Mouse (Mus musculus): ENCODE measurements around the gene Tnfaip8l1.

Gene Tnfaip8l1

GRCm38 (mm10) chr17:56175416-56175815, 13.1 kb downstream of the Tnfaip8l1 start:
- 100% methylated on average over 3 of the region's 3 CpGs for WGBS

DNA sequence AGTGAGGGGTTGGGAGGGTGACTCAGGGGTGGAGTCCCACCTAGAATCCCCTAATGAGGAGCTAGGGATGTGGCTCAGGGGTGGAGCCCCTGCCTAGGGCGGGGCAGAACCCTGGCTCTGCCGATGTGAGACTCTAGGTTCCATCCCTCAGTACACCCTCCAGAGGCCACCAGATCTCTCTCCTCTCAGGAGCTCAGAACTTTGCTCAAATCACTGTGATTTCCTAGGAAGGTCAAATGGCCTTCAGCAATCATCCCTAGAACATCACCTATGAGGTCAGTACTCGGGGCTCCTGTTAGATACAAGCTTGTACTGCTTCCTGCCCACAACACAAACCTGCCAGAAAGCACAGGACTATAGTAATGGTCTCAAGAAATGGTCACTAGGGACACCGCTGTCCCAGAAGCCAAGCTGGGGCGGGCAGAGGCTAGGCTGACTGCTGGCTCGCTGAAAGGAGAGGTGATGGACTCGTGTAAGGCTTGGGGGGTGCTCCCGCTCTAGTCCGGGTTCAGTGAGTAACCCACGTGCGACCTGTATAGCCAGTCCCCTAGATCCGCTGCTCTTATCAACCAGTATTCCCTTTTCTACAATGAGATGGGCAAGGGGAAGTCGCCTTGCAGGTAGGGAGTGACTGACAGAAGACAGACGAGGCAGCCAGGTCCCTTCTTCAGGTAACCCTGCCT, 20.8 kb downstream of the Tnfaip8l1 start:
- 2% methylated on average over 14 of the region's 14 CpGs for WGBS

DNA sequence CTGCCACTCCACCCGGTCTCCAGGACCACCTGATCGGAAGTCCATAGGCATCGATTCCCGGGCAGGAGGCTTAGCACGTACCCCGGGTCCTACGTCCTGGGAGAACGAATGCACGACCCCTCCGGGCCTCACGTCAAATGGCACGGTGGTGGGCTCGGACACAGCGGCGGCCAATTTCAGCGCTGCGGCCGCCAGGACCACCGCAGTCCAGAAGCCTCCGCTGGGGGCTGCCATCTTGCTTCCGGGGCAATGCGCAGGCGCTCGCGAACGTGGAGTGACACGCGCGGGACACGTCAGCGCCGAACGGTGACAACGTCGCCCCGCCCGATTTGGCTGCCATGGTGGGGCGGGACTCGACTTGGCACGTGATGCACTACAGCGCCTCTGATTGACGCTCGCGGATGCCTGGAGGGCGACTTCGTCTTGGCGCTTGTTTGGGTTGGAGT, 21.4 kb downstream of the Tnfaip8l1 start, which contains the start of gene Mydgf:
TSS of gene Mydgf (minus strand) at position 263 of the 446 bp plus-strand sequence.
- WGBS = under 1% methylated on average over 47 of the region's 47 CpGs

- WGBS = 30% methylated on average over 11 of the region's 11 CpGs
Measured at GRCm38 (mm10) chr17:56185281-56186141, 23.2 kb downstream of the Tnfaip8l1 start.

GRCm38 (mm10) chr17:56191266-56191665, 29.0 kb downstream of the Tnfaip8l1 start:
- WGBS = 34% methylated on average over 6 of the region's 6 CpGs

DNA sequence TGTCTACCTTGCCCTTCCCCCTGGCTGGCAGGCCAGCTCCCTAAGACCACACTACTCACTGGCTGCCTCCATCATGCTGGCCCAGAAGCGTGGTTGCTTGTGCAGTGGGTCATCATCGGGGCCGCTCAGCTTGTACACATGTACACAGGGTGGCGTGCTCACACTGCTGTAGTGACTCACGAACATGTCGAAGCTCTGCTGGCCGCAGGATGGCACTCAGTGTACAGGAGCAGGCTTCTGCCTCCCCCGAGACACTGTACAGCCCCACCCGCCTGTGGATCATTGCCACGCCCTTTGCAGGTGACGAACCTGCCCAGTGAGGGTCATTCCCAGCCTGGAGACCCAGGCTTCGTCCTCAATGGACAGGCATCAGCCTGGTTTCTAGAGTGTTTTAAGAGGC, 32.1 kb downstream of the Tnfaip8l1 start:
- WGBS = 92% methylated on average over 12 of the region's 12 CpGs

DNA sequence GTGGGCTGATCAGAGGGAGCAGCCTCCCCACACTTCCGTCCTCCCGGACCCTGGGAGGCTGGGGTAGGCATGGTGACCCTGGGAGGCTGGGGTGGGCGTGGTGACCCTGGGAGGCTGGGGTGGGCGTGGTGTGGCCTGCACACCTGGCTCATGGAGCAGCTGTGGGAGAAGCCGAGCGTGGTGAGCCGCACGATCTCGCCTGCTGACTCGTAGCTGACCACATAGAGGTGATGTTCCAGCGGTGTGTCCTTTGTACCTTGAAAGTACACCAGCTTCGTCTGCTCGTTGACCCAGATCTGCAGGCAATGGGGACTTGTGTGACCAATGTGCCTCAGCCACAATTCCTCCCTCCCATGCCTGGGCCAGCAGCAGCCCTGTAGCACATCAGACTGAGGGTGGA, 32.5 kb downstream of the Tnfaip8l1 start:
- WGBS = 92% methylated on average over 13 of the region's 13 CpGs

- WGBS = 76% methylated on average over 2 of the region's 2 CpGs
Measured at GRCm38 (mm10) chr17:56196860-56197259, 34.6 kb downstream of the Tnfaip8l1 start.

- 85% methylated on average over 9 of the region's 9 CpGs for WGBS
Measured at GRCm38 (mm10) chr17:56200586-56200985, 38.3 kb downstream of the Tnfaip8l1 start.

DNA sequence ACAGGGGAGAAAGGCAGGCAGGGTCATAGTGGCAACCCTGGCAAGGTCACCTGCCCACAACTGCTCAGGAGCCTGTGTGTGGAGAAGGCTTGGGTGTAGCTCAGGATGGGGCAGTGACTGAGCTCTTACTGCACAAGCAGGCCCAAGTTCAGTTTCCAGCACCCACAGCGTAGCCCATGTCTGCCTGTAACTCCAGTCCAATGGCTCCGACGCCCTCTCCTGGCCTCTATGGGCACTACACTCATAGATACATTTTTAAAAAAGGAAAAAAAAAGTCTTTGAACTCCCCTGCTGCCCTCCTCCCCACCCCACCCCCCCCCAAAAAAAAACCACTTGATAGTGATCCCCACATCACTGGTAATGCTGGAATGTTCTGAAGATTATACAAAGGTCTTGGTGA, 39.4 kb downstream of the Tnfaip8l1 start:
- WGBS = 79% methylated on average over 3 of the region's 3 CpGs

DNA sequence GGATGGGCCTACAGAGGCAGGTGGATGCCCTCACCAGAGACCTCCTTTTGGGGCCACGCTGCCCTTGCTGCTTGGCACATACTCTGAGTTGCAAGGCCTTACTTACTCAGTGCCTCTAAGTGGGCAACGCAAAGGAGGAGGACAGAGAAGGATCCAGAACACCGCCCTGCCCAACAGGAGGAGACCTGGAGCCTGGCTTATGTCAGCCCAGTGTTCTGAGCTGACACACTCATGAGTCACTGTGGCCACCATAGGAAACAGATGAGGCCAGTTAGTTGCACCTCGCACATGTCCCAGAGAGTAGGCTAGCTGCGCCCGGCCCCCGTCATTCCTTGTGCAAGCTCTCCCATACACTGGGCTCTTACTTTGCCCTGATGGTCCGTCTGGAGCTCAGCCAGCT, 40.2 kb downstream of the Tnfaip8l1 start:
- 93% methylated on average over 8 of the region's 8 CpGs for WGBS

DNA sequence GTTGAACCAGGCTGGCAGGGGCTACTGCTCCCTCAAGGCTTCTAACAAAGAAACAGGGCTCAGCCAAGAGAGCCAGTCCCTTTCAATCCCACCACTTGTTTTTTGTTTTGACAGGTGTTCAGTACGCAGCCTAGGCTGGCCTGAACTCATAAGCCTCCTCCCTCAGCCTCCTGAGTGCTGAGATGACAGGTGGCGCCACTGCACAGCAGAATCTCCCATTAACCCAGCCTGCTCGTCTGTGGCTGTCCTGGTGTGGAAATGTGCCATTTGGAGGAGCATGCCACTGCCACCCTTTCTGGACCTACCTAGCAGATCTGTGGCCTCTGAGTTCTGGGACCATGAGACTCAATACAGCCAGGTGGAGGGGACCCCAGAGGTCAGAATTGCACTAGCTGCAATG, 41.5 kb downstream of the Tnfaip8l1 start:
- 56% methylated on average over 3 of the region's 3 CpGs for WGBS

GRCm38 (mm10) chr17:56206276-56206884, 44.1 kb downstream of the Tnfaip8l1 start:
- WGBS = 86% methylated on average over 10 of the region's 10 CpGs

GRCm38 (mm10) chr17:56206986-56207674, 44.9 kb downstream of the Tnfaip8l1 start:
- 84% methylated on average over 6 of the region's 6 CpGs for WGBS

GRCm38 (mm10) chr17:56207963-56208530, 45.8 kb downstream of the Tnfaip8l1 start:
- 92% methylated on average over 9 of the region's 9 CpGs for WGBS

- WGBS = 70% methylated on average over 3 of the region's 3 CpGs
Measured at GRCm38 (mm10) chr17:56208821-56209220, 46.5 kb downstream of the Tnfaip8l1 start.

DNA sequence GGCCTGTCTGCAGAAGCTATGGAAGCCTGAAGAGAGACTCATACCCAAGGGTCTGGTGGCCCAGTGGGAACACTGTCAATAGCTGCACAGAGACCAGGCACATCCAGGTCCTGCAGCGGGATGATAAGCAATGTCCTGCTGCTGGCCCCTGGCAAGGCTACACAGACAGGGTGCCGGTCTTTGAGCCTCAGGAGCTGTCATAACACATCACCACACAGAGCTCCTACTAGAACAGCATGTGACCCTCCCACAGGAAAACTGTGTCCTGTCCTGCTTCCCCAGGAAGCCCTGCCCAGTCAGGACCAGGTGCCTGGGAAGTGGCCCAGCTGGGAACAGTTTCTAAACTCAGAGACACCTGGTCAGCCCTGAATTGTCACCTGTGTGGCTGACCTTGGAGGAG, 48.8 kb downstream of the Tnfaip8l1 start:
- 69% methylated on average over 2 of the region's 2 CpGs for WGBS

DNA sequence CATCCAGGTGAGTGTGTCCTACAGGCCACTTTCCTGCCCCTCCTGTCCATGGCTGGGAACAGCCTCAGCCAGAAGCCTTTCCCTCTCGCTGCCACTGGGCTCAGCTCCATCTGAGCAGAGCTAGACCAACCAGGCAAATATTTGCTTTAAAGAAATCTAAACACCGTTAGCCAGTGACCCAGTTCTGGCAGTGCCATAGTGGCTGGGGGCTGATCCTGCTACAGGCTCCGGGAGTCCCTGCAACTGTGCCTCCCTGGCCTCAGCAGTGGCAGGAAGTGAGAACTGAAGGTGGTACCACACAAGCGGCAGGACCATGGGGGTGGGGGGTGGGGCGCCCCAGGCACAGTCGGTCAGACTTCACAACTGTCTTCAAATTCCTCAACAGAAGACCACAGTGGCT, 50.4 kb downstream of the Tnfaip8l1 start:
- 43% methylated on average over 6 of the region's 6 CpGs for WGBS

DNA sequence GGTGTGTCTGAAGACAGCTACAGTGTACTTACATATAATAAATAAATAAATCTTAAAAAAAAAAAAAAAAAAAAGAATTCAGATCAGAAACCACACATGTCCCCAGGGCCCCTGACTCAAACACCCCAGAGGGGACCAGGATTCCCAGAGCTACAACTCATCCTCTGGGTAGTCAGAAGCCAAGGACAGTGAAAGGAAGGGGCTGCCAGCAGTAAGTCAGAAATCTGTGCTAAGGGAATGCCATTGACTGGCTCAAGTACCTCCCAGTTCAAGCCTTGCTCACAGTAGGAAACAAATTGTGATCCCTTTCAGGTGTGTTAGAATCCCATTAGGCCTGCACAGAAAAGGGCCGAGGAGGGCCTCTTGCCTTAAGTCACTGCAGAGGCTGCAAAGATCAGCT, 52.0 kb downstream of the Tnfaip8l1 start:
- 83% methylated on average over 1 of the region's 1 CpGs for WGBS

- WGBS = 44% methylated on average over 13 of the region's 13 CpGs
Measured at GRCm38 (mm10) chr17:56217670-56218069, 55.4 kb downstream of the Tnfaip8l1 start.

DNA sequence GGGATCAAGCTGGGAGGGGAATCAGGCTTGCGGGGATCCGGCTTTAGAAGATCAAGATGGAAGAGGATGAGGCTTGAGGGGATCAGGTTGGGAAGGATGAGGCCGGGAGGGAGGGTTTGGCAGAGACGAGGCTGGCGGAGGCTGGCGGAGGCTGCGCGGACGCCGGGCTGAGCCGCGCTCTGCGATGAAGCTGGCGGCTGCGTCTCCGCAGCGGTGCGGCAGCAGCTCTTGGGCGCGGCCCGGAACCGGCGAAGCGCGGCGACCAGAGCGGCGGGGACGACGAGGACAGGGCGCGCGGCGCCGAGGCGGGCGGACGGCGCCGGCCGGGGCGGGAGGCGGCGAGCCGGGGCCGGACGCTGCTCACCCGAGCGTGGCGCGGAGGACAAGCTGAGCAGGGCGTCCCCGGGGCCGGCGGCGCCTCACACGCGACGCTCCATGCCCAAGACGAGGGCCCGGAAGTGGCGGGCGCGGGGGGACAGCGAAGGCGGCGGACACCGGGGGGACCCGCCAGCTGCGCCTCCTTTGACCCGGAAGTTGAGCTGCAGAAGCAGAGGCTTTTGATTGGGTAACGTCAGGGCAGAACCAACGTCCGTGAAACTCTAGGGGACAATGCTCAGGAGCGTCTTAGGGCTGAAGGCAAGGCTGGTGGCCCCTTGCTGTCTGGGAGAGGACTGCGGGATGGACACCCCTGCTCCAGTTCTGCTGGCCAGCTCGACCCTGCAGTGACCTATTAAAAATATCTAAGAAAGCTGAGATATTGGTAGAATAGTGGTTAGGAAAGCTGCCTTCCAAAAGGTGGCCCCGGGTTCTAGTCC, 56.3 kb downstream of the Tnfaip8l1 start, which contains the start of gene Dpp9:
TSS of gene Dpp9 (minus strand) at position 529 of the 815 bp plus-strand sequence.
- WGBS = under 1% methylated on average over 75 of the region's 78 CpGs
